Mouse (Mus musculus): ENCODE data around the gene Snx3.

Snx3 gene

GRCm38 (mm10) chr10:42518363-42518762 is 16.5 kb downstream of the Snx3 start:
- Histone ChIP-seq H3K4me1 (replicated peaks; ENCODE audit: low read depth, low read length) (peaks cover 6% of the 10 kb centered on the region; the same call in 1 of the 2 replicates), H3K9me3 (ENCODE audit: low read length) (peaks cover 29% of the 10 kb centered on the region), H3K4me3 (replicated peaks; ENCODE audit: low read length) (no peak overlapping the region), H3K36me3 (ENCODE audit: insufficient read depth, low read length) (peaks cover 46% of the 10 kb centered on the region), H3K27me3 (ENCODE audit: insufficient read depth, low read length) (no peaks in the 10 kb centered on the region)
- no peak for TF ChIP-seq POU5F1 (IDR thresholded peaks at IDR 0.05; ENCODE audit: borderline replicate concordance, low read length)
- no peak for TF ChIP-seq NANOG (IDR thresholded peaks at IDR 0.05; ENCODE audit: borderline replicate concordance, low read length)
- TF ChIP-seq CTCF (conservative IDR thresholded peaks at IDR 0.05; ENCODE audit: low read length), result no peak

DNA sequence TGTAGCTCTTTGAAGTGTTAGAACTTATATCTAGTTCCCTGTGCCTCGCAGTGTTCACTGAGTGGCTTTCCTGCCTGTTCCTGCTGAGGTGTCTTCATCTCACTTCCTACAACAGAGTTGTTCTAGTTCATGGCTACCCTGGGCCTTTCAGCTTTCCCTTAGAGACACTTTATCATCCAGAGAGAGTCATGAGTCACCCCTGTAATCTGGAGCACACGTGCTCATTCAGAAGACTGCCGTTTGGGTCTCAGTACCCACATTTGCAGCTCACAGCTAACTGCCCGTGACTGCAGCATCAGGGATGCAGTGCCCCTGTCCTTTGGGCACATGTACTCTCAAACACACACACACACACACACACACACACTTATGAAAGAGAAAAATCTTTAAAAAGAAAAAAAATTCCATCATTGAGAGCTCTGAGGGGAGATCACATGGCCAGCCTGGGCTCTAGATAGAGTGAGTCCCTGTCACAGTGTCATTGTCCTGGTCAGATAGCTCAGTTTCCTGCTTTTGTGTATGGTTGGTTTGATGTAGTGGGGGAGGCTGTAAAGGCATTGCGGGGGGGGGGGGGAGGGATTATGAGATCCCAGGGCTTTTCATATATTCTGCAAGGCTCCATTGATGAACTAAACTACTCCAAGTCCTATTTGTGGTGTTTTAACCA is 19.6 kb downstream of the Snx3 start:
- H3K27me3 ChIP-seq (ENCODE audit: insufficient read depth, low read length), result no peaks in the 10 kb centered on the region
- H3K4me3 ChIP-seq (replicated peaks; ENCODE audit: low read length), result no peak overlapping the region
- peaks cover 12% of the 10 kb centered on the region; the same call in 1 of the 2 replicates for H3K4me1 ChIP-seq (replicated peaks; ENCODE audit: low read depth, low read length)
- H3K9me3 ChIP-seq (ENCODE audit: low read length), result no peaks in the 10 kb centered on the region
- no peak for TF ChIP-seq POU5F1 (IDR thresholded peaks at IDR 0.05; ENCODE audit: borderline replicate concordance, low read length)
- TF ChIP-seq NANOG (IDR thresholded peaks at IDR 0.05; ENCODE audit: borderline replicate concordance, low read length), result no peak
- TF ChIP-seq CTCF (conservative IDR thresholded peaks at IDR 0.05; ENCODE audit: low read length), result no peak
- peaks cover 47% of the 10 kb centered on the region for H3K36me3 ChIP-seq (ENCODE audit: insufficient read depth, low read length)

- Histone ChIP-seq H3K36me3 (ENCODE audit: insufficient read depth, low read length) (peaks cover 48% of the 10 kb centered on the region), H3K9me3 (ENCODE audit: low read length) (no peaks in the 10 kb centered on the region), H3K4me3 (replicated peaks; ENCODE audit: low read length) (no peak overlapping the region), H3K4me1 (replicated peaks; ENCODE audit: low read depth, low read length) (peaks cover 9% of the 10 kb centered on the region; the same call in 1 of the 2 replicates), H3K27me3 (ENCODE audit: insufficient read depth, low read length) (no peaks in the 10 kb centered on the region)
- TF ChIP-seq CTCF (conservative IDR thresholded peaks at IDR 0.05; ENCODE audit: low read length), result no peak
- no peak for TF ChIP-seq POU5F1 (IDR thresholded peaks at IDR 0.05; ENCODE audit: borderline replicate concordance, low read length)
- TF ChIP-seq NANOG (IDR thresholded peaks at IDR 0.05; ENCODE audit: borderline replicate concordance, low read length), result no peak
Observed at GRCm38 (mm10) chr10:42522912-42523311, 21.1 kb downstream of the Snx3 start.

- Histone ChIP-seq H3K4me1 (replicated peaks; ENCODE audit: low read depth, low read length) (peaks cover 9% of the 10 kb centered on the region; the same call in 1 of the 2 replicates), H3K9me3 (ENCODE audit: low read length) (no peaks in the 10 kb centered on the region), H3K4me3 (replicated peaks; ENCODE audit: low read length) (no peak overlapping the region), H3K36me3 (ENCODE audit: insufficient read depth, low read length) (peaks cover 56% of the 10 kb centered on the region), H3K27me3 (ENCODE audit: insufficient read depth, low read length) (no peaks in the 10 kb centered on the region)
- TF ChIP-seq CTCF (conservative IDR thresholded peaks at IDR 0.05; ENCODE audit: low read length) (no peak), NANOG (IDR thresholded peaks at IDR 0.05; ENCODE audit: borderline replicate concordance, low read length) (no peak), POU5F1 (IDR thresholded peaks at IDR 0.05; ENCODE audit: borderline replicate concordance, low read length) (no peak)
Observed at GRCm38 (mm10) chr10:42523556-42524162, 21.8 kb downstream of the Snx3 start.

GRCm38 (mm10) chr10:42525682-42526081 is 23.9 kb downstream of the Snx3 start:
- TF ChIP-seq POU5F1 (IDR thresholded peaks at IDR 0.05; ENCODE audit: borderline replicate concordance, low read length) (no peak), NANOG (IDR thresholded peaks at IDR 0.05; ENCODE audit: borderline replicate concordance, low read length) (no peak), CTCF (conservative IDR thresholded peaks at IDR 0.05; ENCODE audit: low read length) (no peak)
- H3K4me1 ChIP-seq (replicated peaks; ENCODE audit: low read depth, low read length), result peaks cover 9% of the 10 kb centered on the region; the same call in 1 of the 2 replicates
- no peak overlapping the region for H3K4me3 ChIP-seq (replicated peaks; ENCODE audit: low read length)
- H3K27me3 ChIP-seq (ENCODE audit: insufficient read depth, low read length), result no peaks in the 10 kb centered on the region
- no peaks in the 10 kb centered on the region for H3K9me3 ChIP-seq (ENCODE audit: low read length)
- peaks cover 72% of the 10 kb centered on the region for H3K36me3 ChIP-seq (ENCODE audit: insufficient read depth, low read length)

GRCm38 (mm10) chr10:42533836-42534453 is 32.1 kb downstream of the Snx3 start:
- Histone ChIP-seq H3K9me3 (ENCODE audit: low read length) (no peaks in the 10 kb centered on the region), H3K36me3 (ENCODE audit: insufficient read depth, low read length) (peaks cover 73% of the 10 kb centered on the region), H3K4me3 (replicated peaks; ENCODE audit: low read length) (no peak overlapping the region), H3K4me1 (replicated peaks; ENCODE audit: low read depth, low read length) (peaks cover 7% of the 10 kb centered on the region; the same call in 1 of the 2 replicates), H3K27me3 (ENCODE audit: insufficient read depth, low read length) (no peaks in the 10 kb centered on the region)
- TF ChIP-seq POU5F1 (IDR thresholded peaks at IDR 0.05; ENCODE audit: borderline replicate concordance, low read length) (no peak), NANOG (IDR thresholded peaks at IDR 0.05; ENCODE audit: borderline replicate concordance, low read length) (no peak), CTCF (conservative IDR thresholded peaks at IDR 0.05; ENCODE audit: low read length) (no peak)

DNA sequence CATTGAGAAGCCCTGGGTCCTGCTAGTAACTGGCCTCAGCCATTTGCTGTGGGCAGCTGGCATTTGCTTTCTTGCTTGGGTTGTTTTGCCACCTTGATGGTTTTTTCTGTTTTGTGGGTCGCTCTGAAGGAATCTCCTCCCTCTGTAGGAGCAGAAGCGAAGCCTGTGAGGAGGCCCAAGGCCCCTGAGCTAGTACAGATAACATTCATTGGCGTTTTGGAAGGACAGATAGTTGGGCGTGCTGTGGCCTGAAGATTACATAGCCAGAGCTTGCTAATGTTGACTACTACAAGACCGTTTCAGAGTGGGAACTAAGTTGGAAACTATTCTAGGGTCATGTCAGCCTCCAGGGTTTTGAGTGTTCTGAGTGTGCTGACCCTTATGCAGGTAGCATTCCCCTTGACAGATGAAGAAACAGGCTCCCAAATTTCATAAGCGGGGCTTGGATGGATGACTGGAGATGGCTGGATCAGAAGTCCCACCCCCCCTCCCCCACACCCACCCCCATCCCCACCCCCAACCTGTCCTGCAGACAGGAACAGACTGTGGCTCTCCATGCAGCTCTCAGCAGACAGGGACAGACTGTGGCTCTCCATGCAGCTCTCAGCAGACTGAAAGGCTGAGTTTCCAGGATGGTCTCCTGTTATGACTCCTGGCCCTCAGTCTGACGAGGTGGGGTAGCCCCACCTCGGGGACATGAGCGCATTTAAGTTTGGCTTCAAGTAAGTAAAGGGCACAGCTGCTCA is 35.9 kb downstream of the Snx3 start:
- no peak overlapping the region for H3K4me3 ChIP-seq (replicated peaks; ENCODE audit: low read length)
- peaks cover 44% of the 10 kb centered on the region for H3K36me3 ChIP-seq (ENCODE audit: insufficient read depth, low read length)
- H3K27me3 ChIP-seq (ENCODE audit: insufficient read depth, low read length), result peaks cover 6% of the 10 kb centered on the region; the same call in 1 of the 2 replicates
- H3K9me3 ChIP-seq (ENCODE audit: low read length), result no peaks in the 10 kb centered on the region
- H3K4me1 ChIP-seq (replicated peaks; ENCODE audit: low read depth, low read length), result peaks cover 19% of the 10 kb centered on the region
- TF ChIP-seq NANOG (IDR thresholded peaks at IDR 0.05; ENCODE audit: borderline replicate concordance, low read length), result no peak
- no peak for TF ChIP-seq POU5F1 (IDR thresholded peaks at IDR 0.05; ENCODE audit: borderline replicate concordance, low read length)
- TF ChIP-seq CTCF (conservative IDR thresholded peaks at IDR 0.05; ENCODE audit: low read length), result no peak
